Mouse (Mus musculus): ENCODE results near the gene Stambp. TPM values are rescaled to one million over a fixed set of nuclear protein-coding genes. Genes with fewer than 3 reads are reported as not detected.

The Stambp gene
- polyA plus RNA-seq, 1 experiment, result 5.2 TPM

DNA sequence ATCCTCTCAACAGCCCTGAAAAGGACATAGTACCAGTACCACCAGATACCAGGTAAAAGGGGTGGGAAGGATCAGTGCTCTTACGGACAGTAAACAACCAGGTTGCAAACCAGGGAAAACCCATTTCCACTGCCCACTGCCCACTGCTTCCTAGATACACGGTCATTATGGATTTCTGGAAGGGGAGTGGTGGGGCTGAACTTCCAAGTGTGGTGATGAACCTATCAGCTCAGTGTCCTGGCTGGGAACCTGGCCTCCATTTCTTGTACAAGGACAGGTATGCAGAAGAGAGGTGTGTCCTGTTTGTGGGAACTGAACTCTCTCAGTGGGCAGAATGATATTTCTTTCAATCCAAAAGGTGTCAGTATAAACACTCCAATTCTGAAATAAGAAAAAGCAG, 11.1 kb upstream of the Stambp start:
- Histone ChIP-seq H3K4me1 (ENCODE audit: control insufficient read depth, insufficient read depth, insufficient read length) (no peaks in the 10 kb centered on the region), H3K27ac (ENCODE audit: insufficient read depth, low read length) (no peak overlapping the region), H3K4me3 (ENCODE audit: extremely low read depth, insufficient read depth, insufficient read length) (no peak overlapping the region), H3K27me3 (ENCODE audit: control insufficient read depth, insufficient read depth, low read length) (0 out of 2 replicates have a peak, but pooled peaks cover 2% of the 10 kb centered on the region), H3K36me3 (ENCODE audit: control insufficient read depth, insufficient read depth, low read length) (no peaks in the 10 kb centered on the region)
- no peak for DNase-seq (ENCODE audit: low read depth in 1 of 2, low spot score in 2 of 2)
- TF ChIP-seq POLR2A (IDR thresholded peaks at IDR 0.05; ENCODE audit: low read depth, low read length) (no peak), CTCF (IDR thresholded peaks at IDR 0.05; ENCODE audit: extremely low read depth, insufficient read depth, insufficient read length, insufficient replicate concordance) (no peak)
- 75% methylated on average over 2 of the region's 2 CpGs for WGBS

DNA sequence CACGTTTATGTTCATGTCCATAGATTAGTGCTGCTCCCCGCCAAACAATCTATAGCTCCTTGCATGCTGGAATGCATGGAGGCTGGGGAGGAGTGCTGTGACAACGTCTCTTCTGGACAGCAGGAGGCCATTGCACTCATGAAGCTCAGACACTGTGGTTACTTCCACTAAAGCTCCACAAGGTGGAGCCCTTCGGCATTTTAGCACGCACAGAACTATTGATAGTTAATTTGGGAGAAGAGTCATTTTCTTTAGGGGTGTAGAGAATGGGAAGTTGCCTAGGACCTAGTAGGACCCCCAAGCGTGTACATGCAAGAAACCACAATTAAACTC, 10.4 kb upstream of the Stambp start:
- TF ChIP-seq POLR2A (IDR thresholded peaks at IDR 0.05; ENCODE audit: low read depth, low read length) (no peak), CTCF (IDR thresholded peaks at IDR 0.05; ENCODE audit: extremely low read depth, insufficient read depth, insufficient read length, insufficient replicate concordance) (peak; percentile 25; the same call in 1 of the 2 replicates)
- Histone ChIP-seq H3K4me1 (ENCODE audit: control insufficient read depth, insufficient read depth, insufficient read length) (no peaks in the 10 kb centered on the region), H3K27me3 (ENCODE audit: control insufficient read depth, insufficient read depth, low read length) (0 out of 2 replicates have a peak, but pooled peaks cover 2% of the 10 kb centered on the region), H3K4me3 (ENCODE audit: extremely low read depth, insufficient read depth, insufficient read length) (no peak overlapping the region), H3K36me3 (ENCODE audit: control insufficient read depth, insufficient read depth, low read length) (no peaks in the 10 kb centered on the region), H3K27ac (ENCODE audit: insufficient read depth, low read length) (no peak overlapping the region)
- peak in 1 of 2 experiments; percentile 28 for DNase-seq (ENCODE audit: low read depth in 1 of 2, low spot score in 2 of 2)
- WGBS, result 2% methylated on average over 6 of the region's 6 CpGs

DNA sequence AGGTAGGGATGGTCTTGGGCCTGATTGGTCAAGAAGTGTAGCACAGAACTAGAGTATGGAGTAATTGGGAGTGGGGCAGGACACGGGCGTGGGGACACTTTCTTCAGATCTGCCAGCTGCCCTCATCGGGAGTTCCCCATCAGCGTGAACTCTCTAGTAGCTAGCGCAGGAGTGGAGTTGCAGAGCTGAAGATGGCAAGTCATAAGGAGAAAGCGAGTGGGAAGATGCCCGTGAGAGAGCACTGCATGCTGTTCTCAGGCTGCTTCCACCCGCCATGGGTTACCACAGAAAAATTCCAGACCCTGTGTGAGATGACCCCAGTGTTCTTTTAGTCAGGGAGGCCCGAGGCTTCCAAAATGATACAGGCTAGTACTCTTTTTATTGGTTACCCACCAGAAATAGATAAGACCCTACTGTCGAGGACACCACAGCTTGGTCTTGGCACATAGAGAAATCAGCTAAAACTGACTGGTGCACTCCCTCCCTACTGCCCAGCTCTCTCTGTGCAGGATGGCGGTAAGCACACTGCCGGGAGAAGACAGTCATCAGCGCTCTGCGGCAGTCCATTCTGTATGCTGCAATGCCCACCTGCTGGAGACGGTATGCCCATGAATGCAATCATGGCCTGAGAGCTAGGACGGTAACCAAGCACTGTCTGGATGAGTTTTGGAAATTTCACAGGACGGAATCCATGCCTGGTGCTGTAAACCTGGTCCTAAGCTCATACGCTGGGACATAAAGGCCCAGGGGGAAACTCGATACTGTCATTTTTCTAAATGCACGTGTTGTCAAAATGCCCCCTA, 9.8 kb upstream of the Stambp start:
- no peak for DNase-seq (ENCODE audit: low read depth in 1 of 2, low spot score in 2 of 2)
- Histone ChIP-seq H3K4me1 (ENCODE audit: control insufficient read depth, insufficient read depth, insufficient read length) (no peaks in the 10 kb centered on the region), H3K27me3 (ENCODE audit: control insufficient read depth, insufficient read depth, low read length) (0 out of 2 replicates have a peak, but pooled peaks cover 2% of the 10 kb centered on the region), H3K27ac (ENCODE audit: insufficient read depth, low read length) (no peak overlapping the region), H3K36me3 (ENCODE audit: control insufficient read depth, insufficient read depth, low read length) (no peaks in the 10 kb centered on the region), H3K4me3 (ENCODE audit: extremely low read depth, insufficient read depth, insufficient read length) (no peak overlapping the region)
- TF ChIP-seq CTCF (IDR thresholded peaks at IDR 0.05; ENCODE audit: extremely low read depth, insufficient read depth, insufficient read length, insufficient replicate concordance) (no peak), POLR2A (IDR thresholded peaks at IDR 0.05; ENCODE audit: low read depth, low read length) (no peak)
- 75% methylated on average over 20 of the region's 20 CpGs for WGBS

DNA sequence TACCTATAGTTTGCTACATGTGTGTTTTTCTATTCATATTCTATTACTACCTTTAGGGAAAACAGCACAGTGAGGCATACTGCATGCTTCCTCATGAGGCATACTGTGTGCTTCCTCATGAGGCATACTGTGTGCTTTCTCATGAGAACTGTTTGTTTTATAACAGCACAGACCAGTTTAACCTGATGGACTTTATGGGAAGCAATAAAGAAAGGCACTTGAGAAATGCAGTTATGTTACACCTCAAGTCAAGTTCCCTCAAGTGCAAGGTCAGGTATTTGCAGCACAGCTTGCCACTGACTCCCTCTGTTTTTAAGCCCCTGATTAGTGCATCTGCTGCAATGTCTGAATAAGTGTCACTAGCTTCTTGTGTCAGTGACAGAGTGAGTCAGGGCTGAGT, 5.0 kb upstream of the Stambp start:
- H3K36me3 ChIP-seq (ENCODE audit: control insufficient read depth, insufficient read depth, low read length), result no peaks in the 10 kb centered on the region
- no peak for DNase-seq (ENCODE audit: low read depth in 1 of 2, low spot score in 2 of 2)
- no peak for TF ChIP-seq POLR2A (IDR thresholded peaks at IDR 0.05; ENCODE audit: low read depth, low read length)
- no peak for TF ChIP-seq CTCF (IDR thresholded peaks at IDR 0.05; ENCODE audit: extremely low read depth, insufficient read depth, insufficient read length, insufficient replicate concordance)
- H3K4me3 ChIP-seq (ENCODE audit: extremely low read depth, insufficient read depth, insufficient read length), result no peak overlapping the region
- no peaks in the 10 kb centered on the region for H3K27me3 ChIP-seq (ENCODE audit: control insufficient read depth, insufficient read depth, low read length)
- no peak overlapping the region for H3K27ac ChIP-seq (ENCODE audit: insufficient read depth, low read length)
- no peaks in the 10 kb centered on the region for H3K4me1 ChIP-seq (ENCODE audit: control insufficient read depth, insufficient read depth, insufficient read length)

DNA sequence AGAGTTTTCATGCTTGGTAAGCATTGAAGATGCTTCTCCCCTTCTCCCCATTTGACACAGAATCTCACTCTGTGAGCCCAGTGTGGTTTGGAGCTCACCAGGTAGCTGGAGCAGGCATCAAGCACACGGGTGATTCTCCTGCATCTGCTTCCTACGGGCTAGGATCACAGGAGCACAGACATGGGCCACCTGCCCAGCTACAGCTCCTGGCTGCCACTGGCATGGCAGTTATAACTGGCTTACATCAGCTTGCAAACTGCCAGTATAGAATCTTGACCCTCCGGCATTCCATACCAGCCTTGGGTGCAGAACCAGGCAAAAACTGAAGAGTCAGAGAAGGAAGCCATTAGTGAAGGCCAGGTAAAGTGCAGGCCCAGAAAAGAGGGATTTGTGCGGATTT, 3.1 kb upstream of the Stambp start:
- Histone ChIP-seq H3K36me3 (ENCODE audit: control insufficient read depth, insufficient read depth, low read length) (no peaks in the 10 kb centered on the region), H3K27ac (ENCODE audit: insufficient read depth, low read length) (no peak overlapping the region), H3K27me3 (ENCODE audit: control insufficient read depth, insufficient read depth, low read length) (no peaks in the 10 kb centered on the region), H3K4me3 (ENCODE audit: extremely low read depth, insufficient read depth, insufficient read length) (no peak overlapping the region), H3K4me1 (ENCODE audit: control insufficient read depth, insufficient read depth, insufficient read length) (peaks cover 4% of the 10 kb centered on the region; the same call in 1 of the 2 replicates)
- no peak for DNase-seq (ENCODE audit: low read depth in 1 of 2, low spot score in 2 of 2)
- no peak for TF ChIP-seq CTCF (IDR thresholded peaks at IDR 0.05; ENCODE audit: extremely low read depth, insufficient read depth, insufficient read length, insufficient replicate concordance)
- TF ChIP-seq POLR2A (IDR thresholded peaks at IDR 0.05; ENCODE audit: low read depth, low read length), result no peak
- 85% methylated on average over 4 of the region's 4 CpGs for WGBS

DNA sequence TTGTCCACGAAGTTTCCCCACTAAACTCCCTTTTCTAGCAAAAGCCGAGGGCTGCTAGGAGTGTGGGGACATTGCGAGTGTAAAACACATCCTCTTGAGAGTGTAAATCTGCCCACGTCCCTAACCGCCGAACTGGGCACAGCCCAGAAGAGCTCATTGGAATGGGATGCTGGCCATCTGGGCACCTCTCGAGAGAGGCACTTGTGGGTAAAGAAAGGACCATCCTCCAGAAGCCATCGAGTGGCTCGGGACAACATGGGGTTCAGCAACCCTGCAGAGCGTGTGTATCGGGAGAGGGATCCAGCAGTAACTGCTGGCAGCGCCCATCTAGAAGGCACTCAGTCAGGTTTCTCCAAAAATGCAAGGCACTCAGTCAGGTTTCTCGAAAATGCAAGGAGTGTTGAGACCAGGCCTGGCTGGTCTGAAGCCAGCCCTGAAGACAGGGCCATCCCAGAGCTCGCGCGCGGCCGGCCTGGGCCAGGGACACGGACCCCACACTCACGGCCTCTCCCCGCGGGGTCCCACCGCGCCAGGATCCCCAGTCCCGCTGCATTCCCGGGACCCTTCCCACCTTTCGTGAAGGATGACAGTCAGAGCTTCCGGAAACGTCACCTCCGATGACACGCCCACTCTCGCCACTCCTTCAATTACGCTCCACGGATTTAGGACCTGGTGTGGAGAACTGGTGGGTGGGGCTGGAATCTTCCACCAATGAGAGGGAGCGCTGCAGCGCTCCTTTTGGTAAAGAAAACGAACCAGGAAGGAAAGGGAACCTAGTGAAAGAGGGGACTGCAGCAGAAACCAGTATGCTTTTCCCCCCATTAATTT, 475 bp downstream of the Stambp start:
- H3K27me3 ChIP-seq (ENCODE audit: control insufficient read depth, insufficient read depth, low read length), result no peaks in the 10 kb centered on the region
- DNase-seq (ENCODE audit: low read depth in 1 of 2, low spot score in 2 of 2), result peak; percentile 50 to 72
- peaks cover 4% of the 10 kb centered on the region; the same call in 1 of the 2 replicates for H3K4me1 ChIP-seq (ENCODE audit: control insufficient read depth, insufficient read depth, insufficient read length)
- WGBS, result 4% methylated on average over 37 of the region's 37 CpGs
- H3K36me3 ChIP-seq (ENCODE audit: control insufficient read depth, insufficient read depth, low read length), result 0 out of 2 replicates have a peak, but pooled peaks cover 1% of the 10 kb centered on the region
- peak overlapping the region; percentile 51; the same call in 1 of the 2 replicates for H3K27ac ChIP-seq (ENCODE audit: insufficient read depth, low read length)
- peak overlapping the region; percentile 90 for H3K4me3 ChIP-seq (ENCODE audit: extremely low read depth, insufficient read depth, insufficient read length)
- peak; percentile 18; the same call in 1 of the 2 replicates for TF ChIP-seq POLR2A (IDR thresholded peaks at IDR 0.05; ENCODE audit: low read depth, low read length)
- no peak for TF ChIP-seq CTCF (IDR thresholded peaks at IDR 0.05; ENCODE audit: extremely low read depth, insufficient read depth, insufficient read length, insufficient replicate concordance)

All from spleen, adult 2 months (tissue).